Mouse (Mus musculus) C3H10T1/2 (cell line): ENCODE measurements around the gene Gm10645. TPM values are rescaled to one million over a fixed set of nuclear protein-coding genes. Genes with fewer than 3 reads are reported as not detected.

Source experiments
- polyA plus RNA-seq, 2 experiments: library from polyadenylated mRNA; unstranded; fragments of >200 nt; fragmentation: generic; extraction: Trizol; gene quantifications; one replicate each; pipeline ENCODE4 v1.2.1; 2012; ENCODE audit warnings: missing spikeins in 2 of 2

Gm10645 gene
- 1 to 10 TPM in 1 of 2 experiments, under 1 TPM in 1; 0.27 to 2.0 TPM for polyA plus RNA-seq

GRCm38 (mm10) chr8:83165931-83166867, at the start of gene Gm10645:
Gene Gm10645 (minus strand): TSS chr8:83166170.

GRCm38 (mm10) chr8:83165235-83165930, 587 bp downstream of the Gm10645 start, which contains the start of gene Tbc1d9:
Gene Tbc1d9 (plus strand): TSS chr8:83165352.

Other genes with a start within 250 kb of the Gm10645 start
- 1 to 10 TPM in 1 of 2 experiments, under 1 TPM in 1; 0.37 to 2.6 TPM for gene Tbc1d9, start 818 bp downstream of the Gm10645 start, polyA plus RNA-seq
- not detected for gene Ucp1, start 124.2 kb upstream of the Gm10645 start, polyA plus RNA-seq
- 1 to 10 TPM in 1 of 2 experiments, under 1 TPM in 1; 0.16 to 1.2 TPM for gene Elmod2, start 166.3 kb upstream of the Gm10645 start, polyA plus RNA-seq
- not detected for gene Mgat4d, start 182.3 kb upstream of the Gm10645 start, polyA plus RNA-seq
- gene Clgn, start 223.7 kb upstream of the Gm10645 start, polyA plus RNA-seq: not detected